Mouse (Mus musculus) C3H10T1/2 (cell line): ENCODE measurements around the gene Zscan4-ps3. TPM values are rescaled to one million over a fixed set of nuclear protein-coding genes. Genes with fewer than 3 reads are reported as not detected.

ENCODE experiments used
- polyA plus RNA-seq, 2 experiments: library from polyadenylated mRNA; unstranded; fragments of >200 nt; fragmentation: generic; extraction: Trizol; gene quantifications; one replicate each; pipeline ENCODE4 v1.2.1; 2012; ENCODE audit warnings: missing spikeins in 2 of 2

Zscan4-ps3 gene
- not detected for polyA plus RNA-seq

DNA sequence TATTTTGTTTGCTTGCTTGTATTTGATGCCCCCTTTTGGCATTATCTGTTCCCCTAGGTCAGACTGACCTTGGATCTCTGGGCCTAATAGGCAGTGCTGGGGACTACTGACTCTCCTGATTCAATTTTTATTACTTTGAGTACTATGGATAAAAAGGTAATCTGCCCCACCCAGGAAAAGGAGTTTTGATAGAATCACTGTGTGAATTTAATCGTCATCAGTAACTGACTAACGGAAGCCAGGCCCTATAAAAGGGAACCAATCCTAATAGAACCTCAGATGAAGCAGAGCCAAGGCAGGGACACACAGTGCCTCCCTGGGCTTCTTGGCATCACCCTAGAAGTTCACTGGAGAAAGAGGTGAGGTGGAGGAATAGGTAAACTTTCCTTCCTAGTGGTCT is at the start of gene Zscan4-ps3:
TSS of gene Zscan4-ps3 (plus strand) at position 301 of the 400 bp plus-strand sequence.

Other genes starting within 250 kb of the Zscan4-ps3 start
- gene Zscan4f, start 211.4 kb upstream of the Zscan4-ps3 start, polyA plus RNA-seq: not detected
- gene Zscan4-ps2, start 95.0 kb upstream of the Zscan4-ps3 start, polyA plus RNA-seq: under 1 TPM in 1 of 2 experiments, not detected in 1; 0.01 TPM
- not detected for gene Vmn1r72, start 70.8 kb downstream of the Zscan4-ps3 start, polyA plus RNA-seq
- not detected for gene Vmn1r73, start 121.0 kb downstream of the Zscan4-ps3 start, polyA plus RNA-seq
- not detected for gene Vmn1r74, start 224.7 kb downstream of the Zscan4-ps3 start, polyA plus RNA-seq